Comparison of ENCODE assay signal across 11 mouse cellular contexts in genomic region chr1:75503651-75503980, GRCm38 (mm10). TPM values are rescaled to one million over a fixed set of nuclear protein-coding genes. Genes with fewer than 3 reads are reported as not detected.
DNase-seq lines count a peak whose midpoint lies in the region; ATAC-seq lines count a peak whose summit lies in the region.
"Had no signal": no experiment of that assay in that cellular context is flagged by ENCODE, and none has a peak within 500 bp of the region (broad histone marks: within the 10 kb centered on the region; RNA-seq: fewer than 3 reads in every experiment).

No protein-coding gene starts in this region.

- H3K27me3 ChIP-seq in heart, embryonic 16.5 days (ENCODE audit: control insufficient read depth, insufficient read depth, low read length), result no peaks in the 10 kb centered on the region
- H3K27me3 ChIP-seq in neural tube, embryonic 12.5 days (replicated peaks), result peaks cover 18% of the 10 kb centered on the region
- H3K27me3 ChIP-seq in intestine, embryonic 14.5 days (replicated peaks; ENCODE audit: control insufficient read depth, insufficient read depth, low read length), result no peaks in the 10 kb centered on the region

- no peak for ATAC-seq in heart, embryonic 16.5 days (replicated peaks; ENCODE audit: extremely low read depth, insufficient read depth, low FRiP score)
- ATAC-seq in neural tube, embryonic 12.5 days (ENCODE audit: low FRiP score, low read depth), result no peak
- ATAC-seq in intestine, embryonic 14.5 days (replicated peaks; ENCODE audit: low FRiP score, low TSS enrichment, low read depth), result no peak
- ATAC-seq: forebrain, embryonic 13.5 days had no signal

- H3K9ac ChIP-seq in heart, embryonic 16.5 days (ENCODE audit: low read length), result peak overlapping the region; percentile 99
- H3K9ac ChIP-seq in neural tube, embryonic 12.5 days, result no peak overlapping the region
- no peak overlapping the region for H3K9ac ChIP-seq in intestine, embryonic 14.5 days (ENCODE audit: low read length)
- H3K9ac ChIP-seq: forebrain, embryonic 13.5 days had no signal

- WGBS in heart, embryonic 16.5 days, result 55% methylated on average over 23 of the region's 23 CpGs
- 59% methylated on average over 23 of the region's 23 CpGs for WGBS in neural tube, embryonic 12.5 days
- WGBS in intestine, embryonic 14.5 days, result 69% methylated on average over 23 of the region's 23 CpGs

- peaks cover 35% of the 10 kb centered on the region for H3K36me3 ChIP-seq in heart, embryonic 16.5 days (ENCODE audit: control insufficient read depth, insufficient read depth)
- H3K36me3 ChIP-seq in neural tube, embryonic 12.5 days, result peaks cover 30% of the 10 kb centered on the region
- peaks cover 61% of the 10 kb centered on the region for H3K36me3 ChIP-seq in intestine, embryonic 14.5 days (ENCODE audit: control insufficient read depth, insufficient read depth, low read length)

- no peaks in the 10 kb centered on the region for H3K9me3 ChIP-seq in heart, embryonic 16.5 days (replicated peaks; ENCODE audit: control insufficient read depth, low read length)
- H3K9me3 ChIP-seq in neural tube, embryonic 12.5 days, result no peaks in the 10 kb centered on the region
- H3K9me3 ChIP-seq in intestine, embryonic 14.5 days (ENCODE audit: control insufficient read depth, low read length), result no peaks in the 10 kb centered on the region
- H3K9me3 ChIP-seq: forebrain, embryonic 13.5 days had no signal

- peak overlapping the region; percentile 92 for H3K4me3 ChIP-seq in heart, embryonic 16.5 days (ENCODE audit: low read length)
- no peak overlapping the region for H3K4me3 ChIP-seq in neural tube, embryonic 12.5 days
- H3K4me3 ChIP-seq in intestine, embryonic 14.5 days (ENCODE audit: low read depth, low read length), result 0 out of 2 replicates have a peak overlapping the region, but pooled peaks have one; percentile 75
- H3K4me3 ChIP-seq: forebrain, embryonic 13.5 days had no signal

- H3K27ac ChIP-seq in heart, embryonic 16.5 days (ENCODE audit: low read length), result no peak overlapping the region; the same call in 1 of the 2 replicates
- no peak overlapping the region for H3K27ac ChIP-seq in neural tube, embryonic 12.5 days
- no peak overlapping the region for H3K27ac ChIP-seq in intestine, embryonic 14.5 days (ENCODE audit: low read depth)
- H3K27ac ChIP-seq: forebrain, embryonic 13.5 days had no signal

- DNase-seq in heart, adult 9 months (ENCODE audit: low spot score in 2 of 2), result no peak
- DNase-seq in neural tube, embryonic 10.5 days (ENCODE audit: extremely low spot score, low spot score), result no peak
- no peak for DNase-seq in intestine, embryonic 14.5 days (ENCODE audit: low spot score)
- no peak for DNase-seq in layer of hippocampus, postnatal 25 days (ENCODE audit: extremely low spot score in 1 of 2, low spot score in 1 of 2)
- DNase-seq in gastrocnemius, postnatal 36 days, result no peak
- DNase-seq: cerebellum, postnatal 14 days; lung, postnatal 14 days; thymus, postnatal 14 days had no signal

- peak overlapping the region; percentile 89 for H3K4me2 ChIP-seq in heart, embryonic 16.5 days (ENCODE audit: low read depth, low read length)
- H3K4me2 ChIP-seq in neural tube, embryonic 12.5 days (replicated peaks), result peak overlapping the region; percentile 4; the same call in 1 of the 2 replicates
- H3K4me2 ChIP-seq in intestine, embryonic 14.5 days (ENCODE audit: low read length), result peak overlapping the region; percentile 91

- intact Hi-C loops in gastrocnemius, postnatal 36 days (cut with DNase I), result no loop called here

- H3K4me1 ChIP-seq in heart, embryonic 16.5 days (ENCODE audit: control insufficient read depth, insufficient read depth, low read length), result peaks cover 30% of the 10 kb centered on the region
- H3K4me1 ChIP-seq in neural tube, embryonic 12.5 days, result peaks cover 21% of the 10 kb centered on the region
- peaks cover 27% of the 10 kb centered on the region for H3K4me1 ChIP-seq in intestine, embryonic 14.5 days (replicated peaks; ENCODE audit: control insufficient read depth, insufficient read depth, low read length)

RNA-seq across cellular contexts. Expression of gene Obsl1, which starts 2.6 kb away (rescaled TPM):
- 83.9 and 94.2 TPM in 2 replicates for polyA plus RNA-seq in heart, embryonic 16.5 days (2015; fragmentation: Nextera tagmentation; extraction: Ambion mirVana)
- 49.0 and 50.6 TPM in 2 replicates for polyA plus RNA-seq in neural tube, embryonic 12.5 days (2016; fragmentation: Nextera tagmentation; extraction: Ambion mirVana)
- 80.9 and 88.4 TPM in 2 replicates for polyA plus RNA-seq in intestine, embryonic 14.5 days (2014; fragmentation: Nextera tagmentation; extraction: Ambion mirVana)
- 10 to 100 TPM; 18.9 to 20.2 TPM for total RNA-seq in layer of hippocampus, postnatal 25 days (2021)
- 10 to 100 TPM; 41.4 to 52.1 TPM for total RNA-seq in gastrocnemius, postnatal 36 days (2021)

RNA-seq across cellular contexts. Expression of gene Inha, which starts 3.3 kb away (rescaled TPM):
- polyA plus RNA-seq in heart, embryonic 16.5 days (2015; fragmentation: Nextera tagmentation; extraction: Ambion mirVana), result 4.1 and 5.5 TPM in 2 replicates
- 7.3 and 10.0 TPM in 2 replicates for polyA plus RNA-seq in neural tube, embryonic 12.5 days (2016; fragmentation: Nextera tagmentation; extraction: Ambion mirVana)
- polyA plus RNA-seq in intestine, embryonic 14.5 days (2014; fragmentation: Nextera tagmentation; extraction: Ambion mirVana), result 3.5 and 3.9 TPM in 2 replicates
- 10 to 100 TPM; 11.3 to 19.9 TPM for total RNA-seq in layer of hippocampus, postnatal 25 days (2021)
- 1 to 10 TPM; 2.5 to 5.8 TPM for total RNA-seq in gastrocnemius, postnatal 36 days (2021)

RNA-seq across cellular contexts. Expression of gene Stk11ip, which starts 17.7 kb away (rescaled TPM):
- 14.3 and 14.7 TPM in 2 replicates for polyA plus RNA-seq in heart, embryonic 16.5 days (2015; fragmentation: Nextera tagmentation; extraction: Ambion mirVana)
- polyA plus RNA-seq in neural tube, embryonic 12.5 days (2016; fragmentation: Nextera tagmentation; extraction: Ambion mirVana), result 24.8 and 27.1 TPM in 2 replicates
- polyA plus RNA-seq in intestine, embryonic 14.5 days (2014; fragmentation: Nextera tagmentation; extraction: Ambion mirVana), result 16.3 and 18.7 TPM in 2 replicates
- total RNA-seq in layer of hippocampus, postnatal 25 days (2021), result 10 to 100 TPM; 20.6 to 25.5 TPM
- total RNA-seq in gastrocnemius, postnatal 36 days (2021), result 1 to 10 TPM; 5.8 to 7.7 TPM

RNA-seq across cellular contexts. Expression of gene Tmem198, which starts 24.3 kb away (rescaled TPM):
- 0.60 and 0.69 TPM in 2 replicates for polyA plus RNA-seq in heart, embryonic 16.5 days (2015; fragmentation: Nextera tagmentation; extraction: Ambion mirVana)
- 28.9 and 30.4 TPM in 2 replicates for polyA plus RNA-seq in neural tube, embryonic 12.5 days (2016; fragmentation: Nextera tagmentation; extraction: Ambion mirVana)
- polyA plus RNA-seq in intestine, embryonic 14.5 days (2014; fragmentation: Nextera tagmentation; extraction: Ambion mirVana), result 1.9 and 2.6 TPM in 2 replicates
- total RNA-seq in layer of hippocampus, postnatal 25 days (2021), result 10 to 100 TPM; 70.3 to 73.8 TPM
- under 1 TPM; 0.12 to 0.26 TPM for total RNA-seq in gastrocnemius, postnatal 36 days (2021)

RNA-seq across cellular contexts. Expression of gene Chpf, which starts 24.5 kb away (rescaled TPM):
- polyA plus RNA-seq in heart, embryonic 16.5 days (2015; fragmentation: Nextera tagmentation; extraction: Ambion mirVana), result 23.9 and 27.0 TPM in 2 replicates
- polyA plus RNA-seq in neural tube, embryonic 12.5 days (2016; fragmentation: Nextera tagmentation; extraction: Ambion mirVana), result 43.6 and 43.7 TPM in 2 replicates
- polyA plus RNA-seq in intestine, embryonic 14.5 days (2014; fragmentation: Nextera tagmentation; extraction: Ambion mirVana), result 36.7 and 42.8 TPM in 2 replicates
- 10 to 100 TPM; 77.2 to 82.8 TPM for total RNA-seq in layer of hippocampus, postnatal 25 days (2021)
- total RNA-seq in gastrocnemius, postnatal 36 days (2021), result 1 to 10 TPM; 6.2 to 7.0 TPM

Comparison
In these comparisons a context has a peak if more than half of its experiments do, and no peak if none do; other contexts are left out.
1. H3K4me2 ChIP-seq: peak in every context shown above with its lines; median percentile 91 in intestine, embryonic 14.5 days; 89 in heart, embryonic 16.5 days; 4 in neural tube, embryonic 12.5 days.